Mouse (Mus musculus): ENCODE measurements around the gene Arrb1.

Gene Arrb1

GRCm38 (mm10) chr7:99537183-99537756 is 2.0 kb downstream of the Arrb1 start:
- no peak for DNase-seq (ENCODE audit: low spot score)

- DNase-seq (ENCODE audit: low spot score), result no peak
Observed at GRCm38 (mm10) chr7:99538421-99538820, 3.2 kb downstream of the Arrb1 start.

GRCm38 (mm10) chr7:99539201-99539891 is 4.1 kb downstream of the Arrb1 start:
- DNase-seq (ENCODE audit: low spot score), result peak; percentile 75

- no peak for DNase-seq (ENCODE audit: low spot score)
Observed at GRCm38 (mm10) chr7:99540016-99540415, 4.8 kb downstream of the Arrb1 start.

- DNase-seq (ENCODE audit: low spot score), result no peak
Observed at GRCm38 (mm10) chr7:99541204-99541603, 5.9 kb downstream of the Arrb1 start.

GRCm38 (mm10) chr7:99544272-99544671 is 9.0 kb downstream of the Arrb1 start:
- no peak for DNase-seq (ENCODE audit: low spot score)

GRCm38 (mm10) chr7:99545885-99546745 is 10.8 kb downstream of the Arrb1 start:
- peak; percentile 38 for DNase-seq (ENCODE audit: low spot score)

GRCm38 (mm10) chr7:99547584-99548487 is 12.6 kb downstream of the Arrb1 start:
- DNase-seq (ENCODE audit: low spot score), result peak; percentile 47

- DNase-seq (ENCODE audit: low spot score), result no peak
Observed at GRCm38 (mm10) chr7:99549668-99550067, 14.4 kb downstream of the Arrb1 start.

- no peak for DNase-seq (ENCODE audit: low spot score)
Observed at GRCm38 (mm10) chr7:99551623-99552022, 16.4 kb downstream of the Arrb1 start.

GRCm38 (mm10) chr7:99553222-99553884 is 18.1 kb downstream of the Arrb1 start:
- peak; percentile 57 for DNase-seq (ENCODE audit: low spot score)

- DNase-seq (ENCODE audit: low spot score), result peak; percentile 27
Observed at GRCm38 (mm10) chr7:99553885-99554269, 18.6 kb downstream of the Arrb1 start.

- peak; percentile 77 for DNase-seq (ENCODE audit: low spot score)
Observed at GRCm38 (mm10) chr7:99555862-99556261, 20.6 kb downstream of the Arrb1 start.

GRCm38 (mm10) chr7:99559091-99559490 is 23.8 kb downstream of the Arrb1 start:
- DNase-seq (ENCODE audit: low spot score), result peak; percentile 35

GRCm38 (mm10) chr7:99562478-99562877 is 27.2 kb downstream of the Arrb1 start:
- DNase-seq (ENCODE audit: low spot score), result peak; percentile 28

GRCm38 (mm10) chr7:99563224-99563623 is 28.0 kb downstream of the Arrb1 start:
- DNase-seq (ENCODE audit: low spot score), result peak; percentile 21

GRCm38 (mm10) chr7:99565325-99565881 is 30.1 kb downstream of the Arrb1 start:
- no peak for DNase-seq (ENCODE audit: low spot score)

- no peak for DNase-seq (ENCODE audit: low spot score)
Observed at GRCm38 (mm10) chr7:99570680-99571079, 35.4 kb downstream of the Arrb1 start.

- DNase-seq (ENCODE audit: low spot score), result no peak
Observed at GRCm38 (mm10) chr7:99572931-99573330, 37.7 kb downstream of the Arrb1 start.

- DNase-seq (ENCODE audit: low spot score), result no peak
Observed at GRCm38 (mm10) chr7:99573351-99573750, 38.1 kb downstream of the Arrb1 start.

- DNase-seq (ENCODE audit: low spot score), result no peak
Observed at GRCm38 (mm10) chr7:99578246-99578645, 43.0 kb downstream of the Arrb1 start.
